Mouse (Mus musculus) heart, adult 11 months (tissue): ENCODE measurements around the gene Aldh3a1.

Experiments used
- DNase-seq: peaks from one replicate; pipeline ENCODE4 v3.0.0; 2022

Aldh3a1 gene

DNA sequence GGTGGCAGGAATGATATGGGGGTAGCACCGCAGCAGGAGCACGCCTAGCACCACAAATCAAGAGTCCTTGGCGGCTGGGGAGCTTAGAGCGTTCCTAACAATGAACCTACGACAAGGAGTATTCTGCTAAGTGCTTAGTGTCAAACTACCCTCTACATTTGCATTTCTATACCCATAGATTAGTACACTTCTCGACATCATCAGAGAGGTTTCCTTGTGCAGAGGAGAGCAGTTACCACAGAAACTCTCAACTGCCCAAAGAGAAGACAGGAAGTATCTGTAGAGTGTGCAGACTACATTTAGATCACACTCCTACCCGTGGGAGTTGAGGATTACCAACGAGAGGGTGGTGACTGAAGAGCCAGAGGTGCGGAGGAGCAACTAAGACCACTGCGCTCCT, 44.4 kb downstream of the Aldh3a1 start:
- DNase-seq: no peak

- no peak for DNase-seq
Observed at GRCm38 (mm10) chr11:61252807-61253206, 45.5 kb downstream of the Aldh3a1 start.

DNA sequence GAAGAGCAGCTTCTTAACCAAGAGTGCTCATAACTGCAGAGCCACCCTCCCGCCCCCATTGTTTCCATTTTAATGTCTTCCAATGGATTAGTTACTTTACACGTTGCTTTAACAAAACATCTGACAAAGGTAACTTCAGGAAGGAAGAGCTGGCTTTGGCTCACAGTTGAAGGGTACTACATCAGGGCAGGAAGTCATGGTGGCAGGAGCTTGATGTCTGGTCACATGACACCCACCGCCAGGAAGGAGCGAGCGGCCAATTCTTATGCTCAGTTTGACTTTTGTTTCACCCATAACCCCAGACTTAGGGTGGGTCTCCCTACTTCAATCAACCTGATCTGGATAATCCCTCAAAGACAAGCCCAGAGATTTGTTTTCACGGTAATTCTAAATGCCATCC, 51.8 kb downstream of the Aldh3a1 start:
- DNase-seq: no peak

DNA sequence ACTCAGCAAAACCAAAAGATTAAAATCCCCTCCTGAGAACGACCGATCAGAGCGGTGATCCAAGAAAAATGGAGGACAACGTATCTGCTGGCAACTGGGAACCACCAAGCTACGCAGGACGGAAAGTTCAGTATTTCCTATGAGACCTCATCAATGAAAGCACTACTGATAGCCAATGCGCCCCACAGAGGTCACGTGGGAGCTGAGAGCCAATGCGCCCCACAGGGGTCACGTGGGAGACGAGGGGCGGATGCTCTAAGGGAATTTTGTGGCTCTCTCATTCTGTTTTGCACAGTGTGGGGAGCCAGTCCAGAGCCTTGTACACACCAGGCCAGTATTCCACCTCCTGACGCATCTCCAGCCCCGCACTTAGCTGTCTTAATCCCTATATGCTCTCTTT, 55.2 kb downstream of the Aldh3a1 start:
- no peak for DNase-seq

DNA sequence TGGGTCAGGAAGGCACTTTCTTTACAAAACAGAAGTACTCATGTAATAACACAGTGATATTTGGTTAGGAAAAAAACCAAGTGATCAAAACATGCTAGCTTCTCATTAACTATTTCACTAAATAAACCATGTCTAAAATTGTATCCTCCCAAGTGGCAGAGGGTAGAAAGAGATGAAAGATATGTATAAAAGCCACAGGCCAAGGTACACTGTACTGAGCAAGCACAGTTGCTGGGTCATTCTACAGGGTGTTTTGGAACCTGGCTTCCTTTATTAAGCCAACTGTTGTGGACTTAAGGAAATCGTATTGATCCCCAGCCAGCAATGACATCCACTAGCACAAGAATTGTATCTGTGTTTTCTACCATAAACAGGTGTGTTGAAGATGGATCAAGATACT, 56.5 kb downstream of the Aldh3a1 start:
- DNase-seq: no peak

- peak; percentile 100 for DNase-seq
Observed at GRCm38 (mm10) chr11:61266551-61267533, 59.5 kb downstream of the Aldh3a1 start, which contains the start of gene Aldh3a2. Gene Aldh3a2, minus strand, starts transcription at chr11:61267464.
